Mouse (Mus musculus): ENCODE measurements around the gene Atad3a.

DNA sequence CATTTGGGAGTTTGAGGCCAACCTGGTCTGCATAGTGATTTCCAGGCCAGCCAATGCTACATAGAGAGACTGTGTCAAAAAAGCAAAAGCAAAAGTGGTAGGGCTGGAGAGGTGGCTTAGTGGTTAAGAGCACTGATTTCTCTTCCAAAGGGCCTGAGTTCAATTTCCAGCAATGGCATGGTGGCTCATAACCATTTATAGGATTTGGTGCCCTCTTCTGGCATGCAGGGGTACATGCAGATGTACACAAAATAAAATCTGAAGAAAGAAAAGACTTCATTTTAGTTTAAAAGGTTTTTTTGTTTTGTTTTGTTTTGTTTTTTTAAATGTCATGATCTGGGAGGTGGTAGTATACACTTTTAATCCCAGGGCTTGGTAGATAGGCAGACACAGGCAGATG is 60.5 kb downstream of the Atad3a start:
- TF ChIP-seq POLR2A (IDR thresholded peaks at IDR 0.05; ENCODE audit: low read depth, low read length) (no peak), CTCF (IDR thresholded peaks at IDR 0.05; ENCODE audit: extremely low read depth, insufficient read depth, insufficient read length, insufficient replicate concordance) (no peak)

Data from spleen, adult 2 months (tissue).